Mouse (Mus musculus): ENCODE data around the gene Disp3. TPM values are rescaled to one million over a fixed set of nuclear protein-coding genes. Genes with fewer than 3 reads are reported as not detected.

Disp3 gene
- polyA plus RNA-seq, 1 experiment from 2014 or later, result 0.12 TPM

DNA sequence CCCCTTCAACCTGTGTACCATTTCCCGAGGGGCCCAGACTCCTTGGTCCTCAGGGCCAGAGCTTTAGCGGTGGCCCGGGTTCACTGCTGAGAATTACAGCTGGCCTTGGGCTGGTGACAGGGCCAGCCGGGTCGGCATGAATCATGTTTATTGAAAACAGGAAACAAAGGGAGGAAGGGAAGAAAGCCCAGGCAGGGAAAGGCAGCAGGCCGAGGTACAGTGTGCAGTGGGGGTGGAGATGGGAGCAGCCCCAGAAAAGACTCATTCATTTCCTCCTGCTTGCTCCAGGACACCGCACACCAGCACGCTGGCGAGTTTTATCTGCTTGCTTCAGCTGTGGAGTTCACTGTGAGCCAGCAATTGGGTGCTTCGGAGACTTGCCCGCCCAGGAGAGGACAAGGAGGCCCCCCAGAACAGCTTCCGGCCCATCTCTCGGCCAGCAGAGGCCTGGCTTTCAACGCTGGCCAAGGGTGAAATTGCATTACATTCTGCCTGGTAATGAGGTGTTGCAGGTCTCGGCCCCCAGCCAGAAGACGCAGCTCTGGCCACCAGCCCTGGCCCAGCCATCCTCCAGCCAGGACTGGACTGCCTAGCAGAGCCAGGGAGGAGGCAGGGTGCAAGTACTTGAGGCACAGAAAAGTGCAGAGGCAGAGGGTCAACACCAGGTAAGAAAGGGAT lies 18.8 kb upstream of the Disp3 start:
- Histone ChIP-seq H3K4me2 (replicated peaks; ENCODE audit: low read depth, low read length) (no peak overlapping the region), H3K27me3 (ENCODE audit: control insufficient read depth, insufficient read depth, low read length) (no peaks in the 10 kb centered on the region), H3K36me3 (ENCODE audit: control insufficient read depth, insufficient read depth, low read length) (no peaks in the 10 kb centered on the region), H3K4me3 (ENCODE audit: low read depth, low read length) (no peak overlapping the region), H3K9me3 (ENCODE audit: control insufficient read depth, low read depth, low read length) (no peaks in the 10 kb centered on the region), H3K4me1 (ENCODE audit: control insufficient read depth, insufficient read depth, low read length) (no peaks in the 10 kb centered on the region), H3K27ac (ENCODE audit: low read length) (no peak overlapping the region), H3K9ac (replicated peaks; ENCODE audit: low read depth, low read length) (no peak overlapping the region)
- ATAC-seq (ENCODE audit: insufficient number of reproducible peaks, insufficient read depth, low FRiP score, low read depth), result no peak
- WGBS, result 35% methylated on average over 16 of the region's 16 CpGs

DNA sequence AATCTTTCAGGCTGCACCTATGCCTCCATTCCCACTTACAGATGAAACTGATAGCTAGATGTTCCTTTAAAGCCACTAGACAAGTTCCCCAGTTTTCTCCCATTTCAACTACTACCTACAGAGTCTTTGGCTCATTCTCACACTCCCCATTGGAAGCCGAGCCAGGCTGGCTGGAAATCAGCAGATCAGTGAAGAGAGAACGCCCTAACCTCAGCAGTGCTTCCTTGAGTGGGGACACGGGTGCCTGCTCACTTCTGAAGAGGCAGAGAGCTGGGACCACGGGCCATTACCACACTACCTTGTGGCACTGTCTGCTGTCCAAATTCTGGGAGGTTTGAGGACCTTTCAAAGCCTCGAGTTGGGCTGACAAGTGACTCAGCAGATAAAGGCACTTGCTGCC lies 11.0 kb upstream of the Disp3 start:
- Histone ChIP-seq H3K9ac (replicated peaks; ENCODE audit: low read depth, low read length) (no peak overlapping the region), H3K27ac (ENCODE audit: low read length) (no peak overlapping the region), H3K4me2 (replicated peaks; ENCODE audit: low read depth, low read length) (no peak overlapping the region), H3K9me3 (ENCODE audit: control insufficient read depth, low read depth, low read length) (no peaks in the 10 kb centered on the region), H3K4me1 (ENCODE audit: control insufficient read depth, insufficient read depth, low read length) (no peaks in the 10 kb centered on the region), H3K27me3 (ENCODE audit: control insufficient read depth, insufficient read depth, low read length) (no peaks in the 10 kb centered on the region), H3K36me3 (ENCODE audit: control insufficient read depth, insufficient read depth, low read length) (no peaks in the 10 kb centered on the region), H3K4me3 (ENCODE audit: low read depth, low read length) (no peak overlapping the region)
- WGBS, result 56% methylated on average over 5 of the region's 5 CpGs
- no peak for ATAC-seq (ENCODE audit: insufficient number of reproducible peaks, insufficient read depth, low FRiP score, low read depth)

DNA sequence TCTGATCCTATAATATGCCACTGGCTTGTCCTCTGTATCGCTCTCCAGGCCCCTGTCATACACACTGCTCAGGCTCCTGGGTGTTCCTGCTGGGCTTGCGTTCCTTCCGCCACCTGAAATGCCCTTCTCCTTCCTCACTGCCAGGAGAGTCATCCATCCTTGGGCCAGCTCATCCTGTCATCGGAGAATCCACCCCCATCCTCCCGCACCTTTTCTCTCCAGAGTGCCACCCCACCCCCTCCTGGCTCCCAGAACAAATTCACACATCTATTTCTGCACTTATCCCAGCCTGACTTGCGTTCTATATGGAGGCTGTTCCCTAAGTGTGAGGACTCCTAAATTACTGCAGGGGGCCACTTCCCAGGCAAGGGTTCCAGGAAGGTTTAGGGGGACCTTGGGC lies 9.9 kb upstream of the Disp3 start:
- Histone ChIP-seq H3K27ac (ENCODE audit: low read length) (no peak overlapping the region), H3K9me3 (ENCODE audit: control insufficient read depth, low read depth, low read length) (no peaks in the 10 kb centered on the region), H3K4me2 (replicated peaks; ENCODE audit: low read depth, low read length) (no peak overlapping the region), H3K36me3 (ENCODE audit: control insufficient read depth, insufficient read depth, low read length) (no peaks in the 10 kb centered on the region), H3K9ac (replicated peaks; ENCODE audit: low read depth, low read length) (no peak overlapping the region), H3K27me3 (ENCODE audit: control insufficient read depth, insufficient read depth, low read length) (no peaks in the 10 kb centered on the region), H3K4me1 (ENCODE audit: control insufficient read depth, insufficient read depth, low read length) (no peaks in the 10 kb centered on the region), H3K4me3 (ENCODE audit: low read depth, low read length) (no peak overlapping the region)
- 64% methylated on average over 6 of the region's 6 CpGs for WGBS
- ATAC-seq (ENCODE audit: insufficient number of reproducible peaks, insufficient read depth, low FRiP score, low read depth), result no peak

DNA sequence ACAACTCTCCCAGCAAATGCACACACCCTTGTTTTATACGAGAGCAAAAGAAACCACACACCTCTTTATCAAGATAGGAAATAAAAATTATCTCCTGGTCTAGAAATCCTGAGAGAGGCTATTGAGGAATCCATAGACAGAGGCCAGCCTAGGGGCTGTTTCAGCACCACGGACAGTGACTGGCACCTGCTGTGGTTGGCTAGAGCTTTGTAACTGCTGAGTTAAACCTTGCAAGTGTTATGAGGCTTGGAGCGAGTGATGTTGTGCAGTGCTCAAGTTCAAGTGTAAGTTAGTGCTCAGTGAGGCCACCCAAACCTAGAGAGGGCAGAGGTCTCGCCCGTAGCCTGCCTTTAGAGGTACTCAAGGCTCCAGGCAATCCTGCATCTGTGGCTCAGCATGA lies 5.6 kb upstream of the Disp3 start:
- Histone ChIP-seq H3K9ac (replicated peaks; ENCODE audit: low read depth, low read length) (no peak overlapping the region), H3K27ac (ENCODE audit: low read length) (no peak overlapping the region), H3K9me3 (ENCODE audit: control insufficient read depth, low read depth, low read length) (no peaks in the 10 kb centered on the region), H3K4me2 (replicated peaks; ENCODE audit: low read depth, low read length) (no peak overlapping the region), H3K27me3 (ENCODE audit: control insufficient read depth, insufficient read depth, low read length) (0 out of 2 replicates have a peak, but pooled peaks cover 4% of the 10 kb centered on the region), H3K36me3 (ENCODE audit: control insufficient read depth, insufficient read depth, low read length) (no peaks in the 10 kb centered on the region), H3K4me1 (ENCODE audit: control insufficient read depth, insufficient read depth, low read length) (no peaks in the 10 kb centered on the region), H3K4me3 (ENCODE audit: low read depth, low read length) (no peak overlapping the region)
- WGBS, result 24% methylated on average over 5 of the region's 5 CpGs
- no peak for ATAC-seq (ENCODE audit: insufficient number of reproducible peaks, insufficient read depth, low FRiP score, low read depth)

DNA sequence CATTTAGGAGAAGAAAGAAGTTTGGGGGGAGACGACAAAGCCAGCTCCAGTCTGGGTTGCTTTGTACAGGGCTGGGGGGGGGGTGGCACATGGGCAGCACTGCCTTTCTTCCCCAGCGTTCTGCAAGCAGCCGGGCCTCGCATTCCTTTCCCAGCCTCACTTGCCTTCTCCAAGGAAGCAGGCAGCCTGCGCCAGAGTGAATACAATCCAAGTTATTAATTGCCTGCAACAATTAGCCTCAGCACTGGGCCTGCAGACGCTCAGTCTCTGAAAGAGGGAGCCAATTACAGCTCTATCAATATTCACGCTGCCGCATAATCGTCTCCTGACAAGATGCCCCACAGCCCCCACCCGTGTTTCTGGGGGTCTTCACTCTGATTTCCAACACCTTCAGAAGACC lies 4.1 kb upstream of the Disp3 start:
- H3K9me3 ChIP-seq (ENCODE audit: control insufficient read depth, low read depth, low read length), result no peaks in the 10 kb centered on the region
- H3K36me3 ChIP-seq (ENCODE audit: control insufficient read depth, insufficient read depth, low read length), result no peaks in the 10 kb centered on the region
- WGBS, result 66% methylated on average over 10 of the region's 10 CpGs
- no peak for ATAC-seq (ENCODE audit: insufficient number of reproducible peaks, insufficient read depth, low FRiP score, low read depth)
- H3K27ac ChIP-seq (ENCODE audit: low read length), result no peak overlapping the region
- H3K9ac ChIP-seq (replicated peaks; ENCODE audit: low read depth, low read length), result no peak overlapping the region
- no peak overlapping the region for H3K4me2 ChIP-seq (replicated peaks; ENCODE audit: low read depth, low read length)
- peaks cover 18% of the 10 kb centered on the region for H3K27me3 ChIP-seq (ENCODE audit: control insufficient read depth, insufficient read depth, low read length)
- 0 out of 2 replicates have a peak, but pooled peaks cover 2% of the 10 kb centered on the region for H3K4me1 ChIP-seq (ENCODE audit: control insufficient read depth, insufficient read depth, low read length)
- H3K4me3 ChIP-seq (ENCODE audit: low read depth, low read length), result no peak overlapping the region

DNA sequence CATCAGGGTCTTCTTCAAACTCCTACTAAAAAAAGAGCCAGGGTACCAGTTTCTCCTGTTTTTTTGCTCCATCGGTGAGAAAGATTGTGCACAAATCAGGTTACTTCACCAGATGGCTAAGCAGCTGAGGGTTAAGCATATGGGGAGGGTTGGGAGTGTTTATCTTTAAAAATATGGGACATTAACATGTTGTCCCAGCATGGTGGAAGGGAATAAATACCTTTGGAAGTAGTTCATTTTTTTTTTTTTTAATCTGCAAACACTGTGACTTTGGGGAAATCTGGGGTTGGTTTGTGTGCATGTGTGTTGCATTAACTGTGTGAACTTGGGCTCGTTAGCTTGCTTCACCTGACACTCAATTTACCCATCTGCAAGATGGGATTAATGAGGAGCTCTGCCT lies 3.3 kb upstream of the Disp3 start:
- Histone ChIP-seq H3K9me3 (ENCODE audit: control insufficient read depth, low read depth, low read length) (no peaks in the 10 kb centered on the region), H3K4me1 (ENCODE audit: control insufficient read depth, insufficient read depth, low read length) (0 out of 2 replicates have a peak, but pooled peaks cover 2% of the 10 kb centered on the region), H3K9ac (replicated peaks; ENCODE audit: low read depth, low read length) (no peak overlapping the region), H3K36me3 (ENCODE audit: control insufficient read depth, insufficient read depth, low read length) (no peaks in the 10 kb centered on the region), H3K27ac (ENCODE audit: low read length) (no peak overlapping the region), H3K27me3 (ENCODE audit: control insufficient read depth, insufficient read depth, low read length) (peaks cover 23% of the 10 kb centered on the region), H3K4me3 (ENCODE audit: low read depth, low read length) (no peak overlapping the region), H3K4me2 (replicated peaks; ENCODE audit: low read depth, low read length) (no peak overlapping the region)
- no peak for ATAC-seq (ENCODE audit: insufficient number of reproducible peaks, insufficient read depth, low FRiP score, low read depth)
- WGBS, result 63% methylated on average over 2 of the region's 2 CpGs

DNA sequence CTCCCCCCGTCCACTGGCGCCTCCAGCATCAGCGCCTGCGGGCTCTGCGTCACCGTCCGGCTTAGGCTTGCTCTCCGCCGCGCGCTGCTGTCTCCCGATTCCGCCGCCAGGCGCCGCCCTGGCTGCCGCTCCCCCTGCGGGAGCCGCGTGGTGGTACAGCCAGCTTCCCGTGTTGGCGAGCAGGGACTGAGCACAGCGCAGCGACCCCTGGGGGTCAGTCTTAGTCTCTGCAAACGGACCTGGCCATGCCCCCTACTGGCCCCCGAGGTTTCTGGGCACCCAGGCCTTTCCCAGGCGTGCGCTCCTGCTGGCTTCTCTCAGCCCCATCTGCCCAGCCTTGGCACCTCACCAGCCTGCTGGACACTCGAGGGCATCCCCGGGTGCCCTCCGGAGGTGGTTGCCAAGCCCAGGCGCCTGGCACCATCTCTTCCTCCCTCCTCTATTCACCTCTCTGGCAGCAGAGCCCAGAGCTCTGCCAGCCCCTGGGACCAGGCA lies 337 bp upstream of the Disp3 start:
- peaks cover 27% of the 10 kb centered on the region for H3K27me3 ChIP-seq (ENCODE audit: control insufficient read depth, insufficient read depth, low read length)

DNA sequence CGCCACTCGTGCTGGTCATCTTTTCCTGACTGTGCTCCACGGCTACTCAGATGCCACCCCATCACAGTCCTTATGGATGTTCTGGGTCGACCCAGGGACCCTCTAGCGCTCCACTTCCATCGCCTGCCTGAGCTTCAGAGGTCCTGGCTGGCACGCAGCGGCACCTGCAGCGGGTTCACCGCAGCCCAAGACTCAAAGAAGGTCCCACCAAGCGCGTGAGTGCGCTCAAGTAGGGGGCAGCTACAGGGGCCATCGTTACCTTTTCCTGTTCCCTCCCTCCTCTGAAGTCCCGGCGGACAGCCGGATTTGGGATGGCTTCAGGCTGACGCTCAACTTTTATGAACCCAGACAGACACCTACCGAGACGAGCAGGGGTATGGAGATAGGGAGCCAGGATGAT lies 724 bp downstream of the Disp3 start:
- H3K36me3 ChIP-seq (ENCODE audit: control insufficient read depth, insufficient read depth, low read length), result no peaks in the 10 kb centered on the region
- H3K27ac ChIP-seq (ENCODE audit: low read length), result no peak overlapping the region
- ATAC-seq (ENCODE audit: insufficient number of reproducible peaks, insufficient read depth, low FRiP score, low read depth), result no peak
- under 1% methylated on average over 20 of the region's 20 CpGs for WGBS
- no peak overlapping the region for H3K9ac ChIP-seq (replicated peaks; ENCODE audit: low read depth, low read length)
- H3K4me3 ChIP-seq (ENCODE audit: low read depth, low read length), result 0 out of 2 replicates have a peak overlapping the region, but pooled peaks have one; percentile 32
- 0 out of 2 replicates have a peak, but pooled peaks cover 2% of the 10 kb centered on the region for H3K4me1 ChIP-seq (ENCODE audit: control insufficient read depth, insufficient read depth, low read length)
- H3K9me3 ChIP-seq (ENCODE audit: control insufficient read depth, low read depth, low read length), result no peaks in the 10 kb centered on the region
- peaks cover 27% of the 10 kb centered on the region for H3K27me3 ChIP-seq (ENCODE audit: control insufficient read depth, insufficient read depth, low read length)
- peak overlapping the region; percentile 49; the same call in 1 of the 2 replicates for H3K4me2 ChIP-seq (replicated peaks; ENCODE audit: low read depth, low read length)

More for the DNA sequence above, 337 bp upstream of the Disp3 start:
- Histone ChIP-seq H3K9me3 (ENCODE audit: control insufficient read depth, low read depth, low read length) (no peaks in the 10 kb centered on the region), H3K9ac (replicated peaks; ENCODE audit: low read depth, low read length) (no peak overlapping the region), H3K36me3 (ENCODE audit: control insufficient read depth, insufficient read depth, low read length) (no peaks in the 10 kb centered on the region), H3K4me2 (replicated peaks; ENCODE audit: low read depth, low read length) (peak overlapping the region; percentile 49), H3K27ac (ENCODE audit: low read length) (no peak overlapping the region), H3K4me1 (ENCODE audit: control insufficient read depth, insufficient read depth, low read length) (0 out of 2 replicates have a peak, but pooled peaks cover 2% of the 10 kb centered on the region), H3K4me3 (ENCODE audit: low read depth, low read length) (peak overlapping the region; percentile 32)
- 3% methylated on average over 32 of the region's 32 CpGs for WGBS
- ATAC-seq (ENCODE audit: insufficient number of reproducible peaks, insufficient read depth, low FRiP score, low read depth), result peak; percentile 78
